Mouse (Mus musculus) MEL (cell line): ENCODE data around the gene Kcnj15. TPM values are rescaled to one million over a fixed set of nuclear protein-coding genes. Genes with fewer than 3 reads are reported as not detected.

ENCODE experiments used
- DNase-seq: peaks from one replicate; pipeline ENCODE4 v3.0.0; 2011; ENCODE audit warnings: low read depth, low spot score
- H3K27ac ChIP-seq: 2 replicates; pipeline ENCODE4 v1.5.1; 2012; ENCODE audit warnings: low read depth, mild to moderate bottlenecking, control low read depth, low read length, moderate library complexity; ENCODE audit not compliant: control insufficient read depth
- H3K27me3 ChIP-seq, 2 experiments: fragments of 150-350 bp in 1 of 2; sonication (generic) in 1 of 2; 2 replicates each; pipeline ENCODE4 v1.6.1; 2012; ENCODE audit warnings: low read length in 2 of 2, mild to moderate bottlenecking in 2 of 2, improper control_type of control experiment in 1 of 2, moderate library complexity in 1 of 2; ENCODE audit not compliant: insufficient read depth in 2 of 2, control insufficient read depth in 1 of 2
- H3K36me3 ChIP-seq, 2 experiments: 2 replicates each; pipeline ENCODE4 v1.6.1; 2012 to 2014; ENCODE audit warnings: low read length in 2 of 2, improper control_type of control experiment in 1 of 2, inconsistent platforms in 1 of 2, mild to moderate bottlenecking in 1 of 2; ENCODE audit not compliant: insufficient read depth in 2 of 2, control insufficient read depth in 1 of 2
- H3K4me1 ChIP-seq, 2 experiments: fragments of 150-350 bp in 1 of 2; sonication (generic) in 1 of 2; 2 replicates each; pipeline ENCODE4 v1.6.1; 2012; ENCODE audit warnings: low read length in 2 of 2, improper control_type of control experiment in 1 of 2, mild to moderate bottlenecking in 1 of 2; ENCODE audit not compliant: insufficient read depth in 2 of 2, control insufficient read depth in 1 of 2
- H3K4me3 ChIP-seq, 2 experiments: fragments of 150-350 bp in 1 of 2; sonication (generic) in 1 of 2; 2 replicates each; pipeline ENCODE4 v1.5.1; 2012; ENCODE audit warnings: low read depth in 2 of 2, low read length in 2 of 2, mild to moderate bottlenecking in 2 of 2, moderate library complexity in 2 of 2, control low read depth in 1 of 2, improper control_type of control experiment in 1 of 2; ENCODE audit not compliant: control insufficient read depth in 1 of 2, insufficient read depth in 1 of 2
- H3K79me2 ChIP-seq: 2 replicates; pipeline ENCODE4 v1.6.1; 2012; ENCODE audit warnings: mild to moderate bottlenecking, low read length, moderate library complexity; ENCODE audit not compliant: control insufficient read depth, poor library complexity, insufficient read depth
- H3K9ac ChIP-seq: 2 replicates; pipeline ENCODE4 v1.6.1; 2012; ENCODE audit warnings: low read depth, mild to moderate bottlenecking, control low read depth, low read length, moderate library complexity; ENCODE audit not compliant: control insufficient read depth, poor library complexity, severe bottlenecking
- H3K9me3 ChIP-seq: fragments of 150-350 bp; sonication (generic); replicated peaks from 2 replicates; pipeline ENCODE4 v1.6.1; 2012; ENCODE audit warnings: mild to moderate bottlenecking, low read length, improper control_type of control experiment, moderate library complexity; ENCODE audit not compliant: insufficient read depth
- CHD2 ChIP-seq: IDR thresholded peaks from 2 replicates; pipeline ENCODE4 v1.6.1; 2011; ENCODE audit warnings: low read length, improper control_type of control experiment
- CTCF ChIP-seq, 3 experiments: IDR thresholded peaks in 2 of 3; conservative IDR thresholded peaks in 1 of 3; 2 replicates each; pipeline ENCODE4 v1.5.1; 2011 to 2012; ENCODE audit warnings: low read length in 3 of 3, low read depth in 2 of 3, mild to moderate bottlenecking in 2 of 3, improper control_type of control experiment in 1 of 3, inconsistent platforms in 1 of 3, mixed read lengths in 1 of 3, moderate library complexity in 1 of 3; ENCODE audit not compliant: control insufficient read depth in 1 of 3, insufficient read depth in 1 of 3, poor library complexity in 1 of 3, severe bottlenecking in 1 of 3
- E2F4 ChIP-seq: IDR thresholded peaks from 2 replicates; pipeline ENCODE4 v1.6.1; 2011; ENCODE audit warnings: low read depth, low read length, improper control_type of control experiment, borderline replicate concordance
- KAT2A ChIP-seq: conservative IDR thresholded peaks from 2 replicates; pipeline ENCODE4 v1.6.1; 2012; ENCODE audit warnings: low read depth, low read length, improper control_type of control experiment, inconsistent platforms
- MAFK ChIP-seq: IDR thresholded peaks from 2 replicates; pipeline ENCODE4 v1.6.1; 2011; ENCODE audit warnings: low read depth, mild to moderate bottlenecking, low read length, improper control_type of control experiment, borderline replicate concordance
- MAX ChIP-seq: IDR thresholded peaks from 2 replicates; pipeline ENCODE4 v1.6.1; 2011; ENCODE audit warnings: low read length, improper control_type of control experiment
- MAZ ChIP-seq: IDR thresholded peaks from 2 replicates; pipeline ENCODE4 v1.6.1; 2012; ENCODE audit warnings: low read depth, mild to moderate bottlenecking, inconsistent platforms, low read length, improper control_type of control experiment
- MEF2A ChIP-seq: IDR thresholded peaks from 2 replicates; pipeline ENCODE4 v1.6.1; 2014; ENCODE audit warnings: low read depth, mild to moderate bottlenecking, inconsistent platforms, low read length, improper control_type of control experiment; ENCODE audit not compliant: poor library complexity, insufficient replicate concordance, severe bottlenecking; ENCODE audit errors: extremely low read depth
- NELFE ChIP-seq: IDR thresholded peaks from 2 replicates; pipeline ENCODE4 v1.6.1; 2011; ENCODE audit warnings: low read depth, low read length, improper control_type of control experiment
- NRF1 ChIP-seq: IDR thresholded peaks from 2 replicates; pipeline ENCODE4 v1.6.1; 2014; ENCODE audit warnings: low read depth, mild to moderate bottlenecking, inconsistent platforms, low read length, improper control_type of control experiment, moderate library complexity; ENCODE audit not compliant: poor library complexity, insufficient read depth, severe bottlenecking
- POLR2A ChIP-seq, 2 experiments: IDR thresholded peaks; 2 replicates each; pipeline ENCODE4 v1.6.1; 2011 to 2012; ENCODE audit warnings: low read length in 2 of 2, mild to moderate bottlenecking in 2 of 2, control low read depth in 1 of 2, improper control_type of control experiment in 1 of 2, low read depth in 1 of 2, moderate library complexity in 1 of 2; ENCODE audit not compliant: control insufficient read depth in 1 of 2, insufficient read depth in 1 of 2, poor library complexity in 1 of 2
- RAD21 ChIP-seq: IDR thresholded peaks from 2 replicates; pipeline ENCODE4 v1.6.1; 2011; ENCODE audit warnings: mild to moderate bottlenecking, low read depth, low read length, improper control_type of control experiment
- SMC3 ChIP-seq: IDR thresholded peaks from 2 replicates; pipeline ENCODE4 v1.6.1; 2011; ENCODE audit warnings: low read depth, low read length, improper control_type of control experiment
- TAL1 ChIP-seq: IDR thresholded peaks from 2 replicates; pipeline ENCODE4 v1.6.1; 2012; ENCODE audit warnings: mild to moderate bottlenecking, inconsistent platforms, low read length, moderate library complexity, mixed read lengths
- ZC3H11A ChIP-seq: IDR thresholded peaks from 2 replicates; pipeline ENCODE4 v1.6.1; 2012; ENCODE audit warnings: low read depth, mild to moderate bottlenecking, inconsistent platforms, low read length, improper control_type of control experiment
- ZMIZ1 ChIP-seq: IDR thresholded peaks from 2 replicates; pipeline ENCODE4 v1.6.1; 2012; ENCODE audit warnings: low read depth, mild to moderate bottlenecking, inconsistent platforms, low read length, improper control_type of control experiment, moderate library complexity
- polyA plus RNA-seq, 2 experiments: library from polyadenylated mRNA; stranded (reverse) in 1 of 2; unstranded in 1 of 2; fragments of >175 nt in 1 of 2; fragments of >200 nt in 1 of 2; gene quantifications; 2 replicates each; pipeline versions ENCODE4 v1.2.1 to v1.2.4; 2012; ENCODE audit warnings: low replicate concordance in 2 of 2, low read depth in 1 of 2; ENCODE audit not compliant: insufficient read length in 2 of 2, insufficient read depth in 1 of 2, missing spikeins in 1 of 2
- total RNA-seq: library from RNA; depleted of rRNA; stranded (reverse); fragments of 300-350 nt; gene quantifications from 2 replicates; pipeline ENCODE4 v1.2.3, GENCODE M21; 2012

Kcnj15 gene
- total and polyA plus RNA-seq, 3 experiments, result not detected

DNA sequence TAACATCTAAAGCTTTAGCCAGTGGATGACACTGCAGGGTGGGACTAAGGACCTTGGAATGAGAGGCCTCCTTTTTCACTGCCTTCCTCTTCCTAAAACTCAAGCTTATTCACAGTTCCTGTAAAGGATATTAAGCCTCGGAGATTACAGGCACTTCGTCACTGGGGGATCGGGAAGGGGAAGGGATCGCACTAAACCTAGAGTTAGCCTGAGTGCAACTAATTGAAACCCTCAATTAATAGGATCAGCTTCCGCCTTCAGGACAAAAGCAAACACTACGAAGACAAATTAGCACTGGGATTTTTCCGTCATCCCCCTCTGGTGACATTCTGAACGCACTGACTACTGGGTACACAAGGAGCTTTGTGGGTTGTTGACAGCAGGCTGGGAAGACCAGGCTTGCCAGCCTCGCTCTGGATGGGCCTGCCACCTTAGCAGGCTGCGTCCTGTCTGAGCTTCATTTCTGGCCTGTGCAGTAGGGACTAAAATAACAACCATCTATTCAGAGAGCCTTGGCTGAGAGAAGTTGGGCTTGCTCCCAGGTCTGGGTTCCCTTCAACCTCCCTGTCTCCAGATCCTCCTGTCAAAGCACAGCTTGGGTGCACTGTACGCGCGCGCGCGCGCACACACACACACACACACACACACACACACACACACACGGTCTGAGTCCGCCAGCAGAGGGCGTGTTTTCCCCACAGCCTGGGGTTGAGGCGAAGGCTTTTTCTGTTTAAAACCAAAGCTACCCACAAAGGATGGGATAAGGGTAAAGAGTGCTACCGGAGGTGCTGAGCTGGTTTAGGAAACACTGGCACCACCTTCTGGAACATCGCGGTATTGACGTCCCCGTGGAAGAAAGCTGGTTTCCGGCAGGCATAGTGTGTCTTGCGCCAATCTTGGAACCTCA lies 83.8 kb downstream of the Kcnj15 start:
- Histone ChIP-seq H3K36me3 (no peaks in the 10 kb centered on the region), H3K4me1 (no peaks in the 10 kb centered on the region), H3K27ac (no peak overlapping the region), H3K79me2 (no peaks in the 10 kb centered on the region; the same call in 1 of the 2 replicates), H3K27me3 (peaks cover 4 to 6% of the 10 kb centered on the region in 2 experiments), H3K9me3 (no peaks in the 10 kb centered on the region), H3K4me3 (no peak overlapping the region), H3K9ac (no peak overlapping the region)
- peak; percentile 66 for DNase-seq
- TF ChIP-seq POLR2A (IDR thresholded peaks at IDR 0.05; ENCODE audit: control insufficient read depth in 1 of 2, insufficient read depth in 1 of 2, low read depth in 1 of 2, low read length in 2 of 2, poor library complexity in 1 of 2), result no peak
- no peak for TF ChIP-seq E2F4
- no peak for TF ChIP-seq ZMIZ1
- TF ChIP-seq ZC3H11A, result peak; percentile 50
- TF ChIP-seq NELFE, result no peak
- TF ChIP-seq RAD21, result peak; percentile 73
- TF ChIP-seq SMC3, result peak; percentile 79
- no peak for TF ChIP-seq MAZ
- peak; percentile 38; the same call in 1 of the 2 replicates for TF ChIP-seq NRF1
- TF ChIP-seq TAL1, result no peak
- TF ChIP-seq MAFK, result no peak
- no peak for TF ChIP-seq CHD2
- peak; percentile 50 to 75 (median 73) for TF ChIP-seq CTCF (IDR thresholded peaks at IDR 0.05 in 2 of 3, conservative IDR thresholded peaks at IDR 0.05 in 1 of 3; ENCODE audit: control insufficient read depth in 1 of 3, insufficient read depth in 1 of 3, low read depth in 2 of 3, low read length in 3 of 3, poor library complexity in 1 of 3, severe bottlenecking in 1 of 3)

DNA sequence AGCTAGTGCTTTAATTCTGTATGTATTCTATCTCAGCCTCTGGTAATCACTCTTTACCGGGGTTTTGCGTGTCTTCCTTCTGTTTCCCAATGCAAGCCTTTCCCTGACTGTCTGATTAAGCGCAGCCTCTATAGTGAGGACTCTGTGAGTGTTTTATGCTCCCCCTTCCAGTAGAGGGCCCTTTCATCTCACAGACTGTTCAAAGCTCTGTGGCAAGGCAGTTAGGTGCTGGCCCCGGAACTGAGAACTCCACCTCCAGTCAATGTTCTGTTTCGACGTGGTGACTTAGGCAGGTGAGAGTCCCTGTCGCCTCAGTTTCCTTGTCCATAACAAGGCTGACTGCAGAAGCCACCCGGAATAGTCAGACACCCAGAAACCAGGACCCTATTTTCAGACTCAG lies 84.7 kb downstream of the Kcnj15 start:
- Histone ChIP-seq H3K9ac (no peak overlapping the region), H3K4me1 (peaks cover 0 to 4% of the 10 kb centered on the region in 2 experiments), H3K36me3 (no peaks in the 10 kb centered on the region), H3K4me3 (no peak overlapping the region), H3K27ac (no peak overlapping the region), H3K27me3 (peaks cover 2 to 6% of the 10 kb centered on the region in 2 experiments; a peak in 3 of 4 replicates), H3K79me2 (no peaks in the 10 kb centered on the region; the same call in 1 of the 2 replicates), H3K9me3 (no peaks in the 10 kb centered on the region)
- TF ChIP-seq POLR2A (IDR thresholded peaks at IDR 0.05; ENCODE audit: control insufficient read depth in 1 of 2, insufficient read depth in 1 of 2, low read depth in 1 of 2, low read length in 2 of 2, poor library complexity in 1 of 2) (no peak), MAX (no peak), CTCF (IDR thresholded peaks at IDR 0.05 in 2 of 3, conservative IDR thresholded peaks at IDR 0.05 in 1 of 3; ENCODE audit: control insufficient read depth in 1 of 3, insufficient read depth in 1 of 3, low read depth in 2 of 3, low read length in 3 of 3, poor library complexity in 1 of 3, severe bottlenecking in 1 of 3) (peak in 1 of 3 experiments; percentile 33; a peak in 2 of 6 replicates), MAFK (no peak), KAT2A (no peak), RAD21 (peak; percentile 22), MAZ (no peak), SMC3 (peak; percentile 15; the same call in 1 of the 2 replicates), MEF2A (no peak)
- DNase-seq, result peak; percentile 23
